8 mouse cellular contexts compared by ENCODE assay signal in genomic region chr12:79969346-79970226, GRCm38 (mm10).
DNase-seq lines count a peak whose midpoint lies in the region; ATAC-seq and TF ChIP-seq lines count a peak whose summit lies in the region.

No protein-coding gene starts in this region.

- H3K27me3 ChIP-seq in forebrain, embryonic 10.5 days (ENCODE audit: poor library complexity, severe bottlenecking), result peaks cover 7% of the 10 kb centered on the region; the same call in 1 of the 2 replicates
- no peaks in the 10 kb centered on the region for H3K27me3 ChIP-seq in hindbrain, embryonic 16.5 days (replicated peaks; ENCODE audit: control insufficient read depth, insufficient read depth, low read length)
- H3K27me3 ChIP-seq in liver, postnatal 0 days (ENCODE audit: insufficient read depth, low read length), result no peaks in the 10 kb centered on the region
- H3K27me3 ChIP-seq in stomach, postnatal 0 days (ENCODE audit: control insufficient read depth, insufficient read depth, low read length), result no peaks in the 10 kb centered on the region

- ATAC-seq in hindbrain, embryonic 16.5 days, result no peak; the same call in none of the 2 replicates
- ATAC-seq in liver, postnatal 0 days, result peak; percentile 75
- ATAC-seq in stomach, postnatal 0 days (ENCODE audit: low FRiP score, low TSS enrichment), result peak; percentile 51
- ATAC-seq in cerebellum, adult (ENCODE audit: insufficient number of reproducible peaks, low FRiP score, low TSS enrichment), result no peak

- H3K4me2 ChIP-seq in hindbrain, embryonic 16.5 days (ENCODE audit: low read length), result no peak overlapping the region
- H3K4me2 ChIP-seq in liver, postnatal 0 days (ENCODE audit: low read depth, low read length), result no peak overlapping the region
- H3K4me2 ChIP-seq in stomach, postnatal 0 days (replicated peaks; ENCODE audit: low read depth), result no peak overlapping the region

- DNase-seq in lung, adult 18-20 months, result peak; percentile 61 to 73
- no peak for DNase-seq in lung, postnatal 25 days (ENCODE audit: low spot score)
- no peak for DNase-seq in forebrain, embryonic 10.5 days (ENCODE audit: extremely low spot score, low spot score)
- peak; percentile 61 for DNase-seq in liver, postnatal 0 days
- peak; percentile 66 for DNase-seq in stomach, postnatal 0 days (ENCODE audit: low spot score)
- DNase-seq in cerebellum, adult 9-10 months, result no peak

- H3K9ac ChIP-seq in hindbrain, embryonic 16.5 days (ENCODE audit: low read depth, low read length), result no peak overlapping the region
- no peak overlapping the region for H3K9ac ChIP-seq in liver, postnatal 0 days (replicated peaks)
- H3K9ac ChIP-seq in stomach, postnatal 0 days (ENCODE audit: low read length), result peak overlapping the region; percentile 27; the same call in 1 of the 2 replicates

- WGBS in forebrain, embryonic 10.5 days, result 82% methylated on average over 3 of the region's 3 CpGs
- 68% methylated on average over 3 of the region's 3 CpGs for whole genome bisulfite sequencing in hindbrain, embryonic 16.5 days
- 77% methylated on average over 3 of the region's 3 CpGs for WGBS in liver, postnatal 0 days (ENCODE audit: insufficient replicate concordance)
- 69% methylated on average over 3 of the region's 3 CpGs for WGBS in stomach, postnatal 0 days

- H3K4me3 ChIP-seq in forebrain, embryonic 10.5 days, result no peak overlapping the region
- no peak overlapping the region for H3K4me3 ChIP-seq in hindbrain, embryonic 16.5 days (ENCODE audit: low read length)
- no peak overlapping the region for H3K4me3 ChIP-seq in liver, postnatal 0 days (ENCODE audit: low read depth, low read length)
- H3K4me3 ChIP-seq in stomach, postnatal 0 days (ENCODE audit: low read depth, low read length), result no peak overlapping the region

- TF ChIP-seq EP300 in liver, postnatal 0 days (IDR thresholded peaks at IDR 0.05; ENCODE audit: low read depth), result peak; percentile 57; the same call in 1 of the 2 replicates
- TF ChIP-seq EP300 in stomach, postnatal 0 days (optimal IDR thresholded peaks at IDR 0.05), result peak; percentile 64

- peaks cover 84% of the 10 kb centered on the region for H3K4me1 ChIP-seq in forebrain, embryonic 10.5 days
- peaks cover 22% of the 10 kb centered on the region for H3K4me1 ChIP-seq in hindbrain, embryonic 16.5 days (ENCODE audit: control insufficient read depth, insufficient read depth, low read depth, low read length)
- peaks cover 54% of the 10 kb centered on the region for H3K4me1 ChIP-seq in liver, postnatal 0 days (ENCODE audit: insufficient read depth)
- H3K4me1 ChIP-seq in stomach, postnatal 0 days (replicated peaks; ENCODE audit: control insufficient read depth, insufficient read depth), result peaks cover 12% of the 10 kb centered on the region

- no peaks in the 10 kb centered on the region for H3K36me3 ChIP-seq in forebrain, embryonic 10.5 days (replicated peaks)
- no peaks in the 10 kb centered on the region for H3K36me3 ChIP-seq in hindbrain, embryonic 16.5 days (ENCODE audit: control insufficient read depth, insufficient read depth, low read length)
- H3K36me3 ChIP-seq in liver, postnatal 0 days (replicated peaks; ENCODE audit: insufficient read depth, low read length), result no peaks in the 10 kb centered on the region
- no peaks in the 10 kb centered on the region for H3K36me3 ChIP-seq in stomach, postnatal 0 days (ENCODE audit: control insufficient read depth, insufficient read depth, low read length)

- peak; percentile 52 for TF ChIP-seq CTCF in liver, postnatal 0 days (IDR thresholded peaks at IDR 0.05; ENCODE audit: low read depth)
- TF ChIP-seq CTCF in stomach, postnatal 0 days (IDR thresholded peaks at IDR 0.05; ENCODE audit: low read depth), result peak; percentile 69

- H3K27ac ChIP-seq in forebrain, embryonic 10.5 days, result peak overlapping the region; percentile 84
- peak overlapping the region; percentile 84 for H3K27ac ChIP-seq in hindbrain, embryonic 16.5 days (ENCODE audit: low read depth, low read length)
- peak overlapping the region; percentile 81 for H3K27ac ChIP-seq in liver, postnatal 0 days (ENCODE audit: low read depth)
- peak overlapping the region; percentile 88 for H3K27ac ChIP-seq in stomach, postnatal 0 days (replicated peaks)

- H3K9me3 ChIP-seq in forebrain, embryonic 10.5 days, result no peaks in the 10 kb centered on the region; the same call in 1 of the 2 replicates
- H3K9me3 ChIP-seq in hindbrain, embryonic 16.5 days (ENCODE audit: control insufficient read depth, low read length), result no peaks in the 10 kb centered on the region
- no peaks in the 10 kb centered on the region for H3K9me3 ChIP-seq in liver, postnatal 0 days (ENCODE audit: low read length)
- H3K9me3 ChIP-seq in stomach, postnatal 0 days (ENCODE audit: control insufficient read depth, low read length), result no peaks in the 10 kb centered on the region

Comparison
In these comparisons a context has a peak if more than half of its experiments do, and no peak if none do; other contexts are left out.
1. DNase-seq: peak in lung, adult 18-20 months (2 of 2), liver, postnatal 0 days (single experiment) and stomach, postnatal 0 days (single experiment); none in lung, postnatal 25 days (single experiment), forebrain, embryonic 10.5 days (single experiment) and cerebellum, adult 9-10 months (single experiment).
2. ATAC-seq: peak in liver, postnatal 0 days (single experiment) and stomach, postnatal 0 days (single experiment); none in hindbrain, embryonic 16.5 days (single experiment) and cerebellum, adult (single experiment).
3. Peak in every context shown above with its lines, with median percentiles within 50 percentile points of each other: H3K27ac ChIP-seq.